Mouse (Mus musculus) layer of hippocampus, postnatal 25 days (tissue): ENCODE data around the gene Clec3b. TPM values are rescaled to one million over a fixed set of nuclear protein-coding genes. Genes with fewer than 3 reads are reported as not detected.
A peak's percentile ranks its signal among the peaks of the same experiment; 100 is the strongest.

Experiments
- DNase-seq, 2 experiments: peaks; one replicate each; pipeline ENCODE4 v3.0.0; 2022; ENCODE audit warnings: mixed read lengths in 2 of 2, low spot score in 1 of 2; ENCODE audit errors: extremely low spot score in 1 of 2
- total RNA-seq, 2 experiments: library from RNA; stranded (reverse); gene quantifications; 2 replicates each; pipeline ENCODE4 v1.2.3; 2021

The Clec3b gene
- total RNA-seq, result 1 to 10 TPM; 3.1 to 3.9 TPM

- peak in 1 of 2 experiments; percentile 24 for DNase-seq
These were observed at the start of gene Clec3b for GRCm38 (mm10) chr9:123150241-123151020. Clec3b (plus strand) TSS chr9:123150946.

DNA sequence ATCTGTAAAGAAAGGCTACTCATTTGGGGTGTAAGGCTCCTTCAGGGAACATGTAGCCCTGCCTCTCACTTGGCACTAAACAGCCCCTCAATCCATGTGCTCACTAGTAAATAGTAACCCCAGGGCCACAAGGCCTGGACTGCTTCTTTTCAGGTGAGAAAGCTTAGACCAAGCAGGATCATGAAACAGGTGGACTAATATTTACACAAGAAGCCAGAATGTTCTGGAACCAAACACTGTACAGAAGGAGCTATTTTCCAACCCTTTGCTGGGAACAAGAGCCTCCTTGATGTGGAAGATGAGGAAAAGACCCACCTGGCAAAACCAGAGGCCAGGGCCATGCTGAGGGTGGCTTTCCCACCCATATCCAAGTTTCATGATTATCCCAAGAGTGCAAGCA lies 47.3 kb upstream of the Clec3b start:
- DNase-seq, result no peak

DNA sequence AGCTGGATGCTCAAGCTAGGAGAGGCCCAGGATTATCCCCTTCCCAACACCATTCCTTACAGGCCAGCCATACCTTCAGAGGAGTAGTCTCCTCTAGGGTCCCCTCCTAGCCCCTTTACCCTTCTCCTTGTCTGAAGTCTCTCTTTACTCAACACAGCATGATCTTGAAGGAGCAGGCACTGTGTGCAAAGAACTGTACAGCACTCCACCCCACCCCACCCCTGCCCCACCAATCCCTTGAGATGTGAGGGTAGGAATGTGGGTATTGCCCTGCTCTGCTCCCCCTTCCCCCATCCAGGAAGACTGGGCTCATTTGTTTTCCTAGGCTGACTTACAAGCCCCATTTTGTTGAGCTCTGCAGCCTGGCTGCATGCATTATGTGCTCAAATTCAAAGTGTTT lies 46.4 kb upstream of the Clec3b start:
- no peak for DNase-seq

GRCm38 (mm10) chr9:123107186-123107585 lies 43.6 kb upstream of the Clec3b start:
- no peak for DNase-seq

DNA sequence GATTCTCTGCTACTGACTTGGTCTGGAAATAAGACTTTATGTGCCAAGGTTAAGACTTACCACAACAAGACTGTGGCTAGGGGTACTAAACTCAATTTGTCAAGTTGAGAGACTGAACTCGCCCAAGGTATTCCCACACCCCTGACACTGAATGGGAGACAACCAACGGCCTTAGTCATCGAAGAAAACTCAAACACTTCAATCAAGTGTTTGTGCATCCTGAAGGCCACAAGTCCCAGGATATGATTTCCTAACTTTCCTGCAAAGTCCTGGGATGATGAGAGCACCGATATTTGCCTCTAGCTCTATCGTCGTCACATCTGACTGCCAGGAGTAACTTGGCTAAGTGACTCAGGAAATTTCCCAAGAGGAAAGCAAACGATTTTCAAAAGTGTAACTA lies 41.6 kb upstream of the Clec3b start:
- no peak for DNase-seq

DNA sequence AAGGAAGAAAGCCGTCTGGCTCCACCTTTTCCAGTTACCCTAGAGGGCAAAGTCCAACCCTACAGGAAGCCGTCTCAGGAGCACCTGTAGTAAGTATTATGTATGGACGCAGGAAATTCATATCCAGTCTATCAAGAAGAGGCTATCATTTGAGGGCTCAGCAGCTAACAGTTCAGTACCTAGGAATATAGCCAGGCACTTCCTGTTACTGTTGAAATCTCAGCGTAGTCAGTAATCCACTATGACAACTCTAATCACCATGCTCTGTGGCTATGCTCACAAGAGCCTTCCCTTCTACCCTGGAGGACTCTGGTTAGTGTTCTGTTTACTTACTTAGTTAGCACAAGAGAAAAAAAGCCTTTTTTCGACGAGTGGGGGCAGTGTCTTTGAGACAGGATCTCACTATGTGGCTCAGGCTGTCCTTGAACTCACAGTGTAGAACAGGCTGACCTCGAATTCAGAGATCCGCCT lies 39.0 kb upstream of the Clec3b start:
- DNase-seq, result no peak

GRCm38 (mm10) chr9:123112805-123113521 lies 37.8 kb upstream of the Clec3b start, which contains the start of the genes Zdhhc3 and Exosc7:
Zdhhc3 (minus strand) TSS chr9:123113205.
Exosc7 (plus strand) TSS chr9:123113215.
- DNase-seq, result peak; percentile 80 to 92

DNA sequence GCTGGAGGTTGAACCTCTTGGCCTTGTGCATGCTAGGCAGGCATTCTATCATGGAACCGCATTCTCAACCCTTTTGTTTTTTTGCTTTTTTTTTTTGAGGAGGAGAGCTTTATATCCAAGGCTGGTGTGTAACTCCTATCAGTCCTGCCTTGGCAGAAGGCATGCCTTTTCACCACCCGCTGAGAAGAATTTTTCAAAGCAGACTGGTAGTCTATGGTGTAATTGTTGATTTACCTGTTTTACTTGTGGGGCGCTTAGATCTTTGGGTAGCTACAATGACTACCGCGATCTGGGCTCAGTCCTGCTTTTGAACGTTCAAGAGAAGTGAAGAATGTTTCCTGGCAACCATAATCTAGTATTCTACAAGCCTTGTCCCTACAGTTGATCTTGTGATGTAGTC lies 36.8 kb upstream of the Clec3b start:
- DNase-seq, result no peak

- no peak for DNase-seq
These were observed 35.2 kb upstream of the Clec3b start for GRCm38 (mm10) chr9:123115566-123115965.

GRCm38 (mm10) chr9:123123017-123123416 lies 27.7 kb upstream of the Clec3b start:
- no peak for DNase-seq

- DNase-seq, result no peak
These were observed 27.0 kb upstream of the Clec3b start for GRCm38 (mm10) chr9:123123571-123124412.

GRCm38 (mm10) chr9:123124413-123124981 lies 26.2 kb upstream of the Clec3b start:
- DNase-seq, result no peak

- no peak for DNase-seq
These were observed 23.1 kb upstream of the Clec3b start for GRCm38 (mm10) chr9:123127663-123128062.

- no peak for DNase-seq
These were observed 17.8 kb upstream of the Clec3b start for GRCm38 (mm10) chr9:123132994-123133393.

DNA sequence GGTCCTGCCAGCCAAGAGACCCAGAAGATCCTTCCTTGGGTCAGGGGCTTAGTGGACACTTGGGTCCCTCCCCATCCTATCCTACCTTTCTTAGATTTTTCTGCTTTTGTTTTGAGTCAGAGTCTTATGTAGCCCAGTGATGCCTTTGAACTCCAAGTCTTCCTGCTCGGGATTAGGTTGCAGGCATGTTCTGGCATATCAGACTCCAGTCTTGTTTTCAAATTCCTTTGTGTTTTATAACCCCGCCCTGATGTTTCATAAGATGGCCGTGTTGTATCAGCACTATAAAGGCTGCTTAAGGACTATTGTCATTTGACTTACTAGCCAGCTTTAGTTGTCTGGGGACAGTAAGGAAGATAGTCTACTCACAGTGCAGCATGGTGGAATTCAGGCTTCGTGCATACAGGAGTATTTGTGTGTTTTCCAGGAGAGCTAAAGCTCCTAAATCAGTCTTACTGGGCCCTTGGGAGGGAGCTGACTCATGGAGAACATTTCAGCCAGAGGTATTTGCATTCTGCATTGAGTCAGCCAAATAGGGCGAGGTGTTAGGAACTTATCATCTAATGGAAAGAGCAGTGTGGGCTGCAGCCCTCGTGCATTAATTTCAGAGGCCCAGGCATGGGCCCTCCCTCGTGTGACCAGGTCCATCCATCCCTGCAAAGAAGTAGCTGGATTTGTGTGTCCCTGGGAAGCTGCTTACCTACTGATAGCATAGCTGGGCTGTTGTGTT lies 13.6 kb upstream of the Clec3b start:
- no peak for DNase-seq

DNA sequence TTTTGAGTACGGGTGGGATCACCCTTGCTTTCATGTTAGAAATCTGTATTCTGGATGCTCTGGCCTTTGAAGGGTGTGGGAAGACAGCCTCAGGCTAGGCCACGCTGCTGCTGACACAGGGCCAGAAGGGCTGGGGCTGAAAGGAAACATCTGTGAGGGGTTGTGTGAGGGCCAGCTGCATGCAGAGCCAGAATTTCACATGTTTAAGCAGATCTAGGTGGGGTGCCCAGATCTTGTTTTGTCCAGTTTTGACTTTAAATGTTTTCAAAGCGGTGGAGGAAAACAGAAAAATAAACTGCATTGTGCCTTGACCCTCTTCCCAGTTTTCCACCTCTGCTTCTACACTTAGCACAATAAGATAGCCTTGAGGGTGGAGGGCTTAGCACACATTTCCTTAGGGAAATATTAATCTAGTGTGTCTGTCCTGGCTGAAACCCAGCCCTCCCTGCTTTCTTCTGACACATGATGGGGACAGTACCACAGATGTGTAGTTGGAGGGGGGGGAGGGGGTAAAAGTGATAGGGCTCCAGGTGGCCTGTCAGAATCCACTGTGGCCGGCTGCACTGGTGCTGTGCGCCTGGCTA lies 11.8 kb upstream of the Clec3b start:
- DNase-seq, result no peak

- DNase-seq, result no peak
These were observed 10.7 kb upstream of the Clec3b start for GRCm38 (mm10) chr9:123139887-123140614.

DNA sequence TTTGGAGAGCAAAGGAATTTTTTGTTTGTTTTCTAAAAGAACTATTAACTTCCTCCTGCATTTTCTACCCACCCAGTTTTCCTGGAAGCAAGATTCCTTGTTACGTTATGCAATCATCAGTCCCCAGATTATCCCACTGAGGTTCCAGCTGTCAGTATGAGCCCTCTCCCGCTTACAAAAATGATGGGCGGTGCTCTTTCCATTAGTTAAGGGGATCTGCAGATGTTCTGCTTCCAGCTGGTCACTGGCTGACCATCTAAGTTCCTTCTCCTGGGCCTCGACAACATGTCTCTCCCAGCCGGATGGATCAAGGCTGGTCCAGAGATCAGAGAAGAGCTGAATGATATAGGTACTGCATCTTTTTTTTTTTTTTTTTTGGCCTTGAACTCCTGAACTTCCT lies 2.3 kb upstream of the Clec3b start:
- no peak for DNase-seq

DNA sequence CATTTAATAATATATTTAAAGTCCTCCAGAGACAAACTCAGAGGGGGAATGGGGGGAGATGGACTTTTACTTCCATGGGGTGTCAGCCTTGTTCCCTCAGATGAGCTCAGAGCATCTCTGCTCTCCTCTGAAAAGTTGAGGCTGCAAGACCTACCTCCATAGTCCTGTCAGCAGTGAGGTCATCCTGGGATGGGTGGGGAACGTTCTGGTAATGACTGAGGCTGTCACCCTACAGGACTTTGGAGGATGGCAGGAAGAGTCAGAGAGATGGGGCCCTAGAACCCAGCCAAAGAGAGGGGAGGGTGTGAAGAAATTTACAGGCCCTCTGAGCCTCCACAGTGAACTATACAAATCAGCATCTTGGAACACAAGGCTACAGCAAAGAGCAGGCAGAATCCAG lies 815 bp downstream of the Clec3b start:
- DNase-seq, result no peak
